Mouse (Mus musculus): ENCODE data around the gene Saa3.

- TF ChIP-seq ZC3H11A (IDR thresholded peaks at IDR 0.05; ENCODE audit: borderline replicate concordance, low read depth, low read length) (no peak), MAFK (IDR thresholded peaks at IDR 0.05; ENCODE audit: insufficient read depth, low read depth, low read length) (no peak), ZNF384 (IDR thresholded peaks at IDR 0.05; ENCODE audit: low read depth, low read length) (no peak), HCFC1 (IDR thresholded peaks at IDR 0.05; ENCODE audit: borderline replicate concordance, insufficient read depth, low read length) (no peak)
Measured at GRCm38 (mm10) chr7:46746381-46746780, 30.9 kb upstream of the Saa3 start.

Measured in ES-E14 (cell line).